Mouse (Mus musculus) liver, adult 2 months (tissue): ENCODE results near the gene Arhgap42.

ENCODE experiments used
- CTCF ChIP-seq: fragments of 200-500 bp; IDR thresholded peaks from 2 replicates; pipeline ENCODE4 v1.5.1; 2011; ENCODE audit warnings: low read depth, low read length, control low read depth
- POLR2A ChIP-seq: fragments of 200-500 bp; IDR thresholded peaks from 2 replicates; pipeline ENCODE4 v1.6.1; 2011; ENCODE audit warnings: low read length, control low read depth; ENCODE audit not compliant: insufficient read depth; ENCODE audit errors: extremely low read depth

DNA sequence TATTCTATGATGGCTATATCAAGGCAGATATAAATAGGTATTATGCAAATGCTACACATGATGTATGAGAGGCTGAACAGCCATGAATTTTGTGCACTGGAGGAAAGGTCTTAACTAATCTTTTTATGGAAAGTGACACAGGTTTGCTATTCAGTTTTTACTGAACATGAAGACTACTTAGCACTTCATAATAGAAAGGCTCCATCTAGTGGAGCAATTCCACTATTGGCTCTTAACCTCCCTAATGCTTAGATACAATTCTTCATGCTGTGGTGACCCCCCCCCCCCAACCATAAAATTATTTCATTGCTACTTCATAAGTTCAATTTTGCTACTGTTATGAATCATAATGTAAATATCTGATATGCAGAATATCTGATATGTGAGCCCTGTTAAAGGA is 237.7 kb downstream of the Arhgap42 start:
- TF ChIP-seq POLR2A (no peak), CTCF (no peak)
